Mouse (Mus musculus) hindbrain, embryonic 16.5 days (tissue): Measurements from ENCODE around the gene Vstm5. TPM values are rescaled to one million over a fixed set of nuclear protein-coding genes. Genes with fewer than 3 reads are reported as not detected.

Experiments used
- ATAC-seq: fragments of 200-750 bp; cut with Nextera tagmentation; 2 replicates; pipeline ENCODE4 v1.8.0; 2017; ENCODE audit warnings: moderate TSS enrichment, moderate library complexity
- H3K27ac ChIP-seq: fragments of 300-500 bp; sonication (generic); 2 replicates; pipeline ENCODE4 v1.5.1; 2014; ENCODE audit warnings: low read depth, mild to moderate bottlenecking, control low read depth, low read length, moderate library complexity
- H3K27me3 ChIP-seq: fragments of 300-500 bp; sonication (generic); replicated peaks from 2 replicates; pipeline ENCODE4 v1.6.1; 2014; ENCODE audit warnings: low read length; ENCODE audit not compliant: control insufficient read depth, insufficient read depth
- H3K36me3 ChIP-seq: fragments of 300-500 bp; sonication (generic); 2 replicates; pipeline ENCODE4 v1.6.1; 2014; ENCODE audit warnings: mild to moderate bottlenecking, low read length, moderate library complexity, mixed read lengths; ENCODE audit not compliant: control insufficient read depth, insufficient read depth
- H3K4me1 ChIP-seq: fragments of 300-500 bp; sonication (generic); 2 replicates; pipeline ENCODE4 v1.6.1; 2014; ENCODE audit warnings: low read depth, low read length; ENCODE audit not compliant: control insufficient read depth, insufficient read depth
- H3K4me2 ChIP-seq: fragments of 300-500 bp; sonication (generic); 2 replicates; pipeline ENCODE4 v1.6.1; 2014; ENCODE audit warnings: mild to moderate bottlenecking, low read length, control low read depth, moderate library complexity
- H3K4me3 ChIP-seq: fragments of 300-500 bp; sonication (generic); 2 replicates; pipeline ENCODE4 v1.5.1; 2014; ENCODE audit warnings: mild to moderate bottlenecking, low read length, control low read depth, moderate library complexity
- H3K9ac ChIP-seq: fragments of 300-500 bp; sonication (generic); 2 replicates; pipeline ENCODE4 v1.6.1; 2014; ENCODE audit warnings: low read depth, mild to moderate bottlenecking, control low read depth, low read length, moderate library complexity
- H3K9me3 ChIP-seq: fragments of 300-500 bp; sonication (generic); 2 replicates; pipeline ENCODE4 v1.6.1; 2014; ENCODE audit warnings: mild to moderate bottlenecking, low read length, moderate library complexity; ENCODE audit not compliant: control insufficient read depth
- WGBS: fragments of 180-500 bp; shearing (Covaris S2); extraction: QIAGEN DNeasy Blood & Tissue Kit; methylation state at CpG from one replicate; pipeline ENCODE4 v1.1.7; 2014; 5-methylcytosine and 5-hydroxymethylcytosine counted together
- polyA plus RNA-seq: library from polyadenylated mRNA; unstranded; fragments of >200 nt; fragmentation: Nextera tagmentation; extraction: Ambion mirVana; gene quantifications from 2 replicates; pipeline ENCODE4 v1.2.1, GENCODE M21; 2015

Vstm5 gene
- polyA plus RNA-seq, 1 experiment from 2014 or later = 36.6 TPM

GRCm38 (mm10) chr9:15250376-15250775 is 11.5 kb downstream of the Vstm5 start:
- H3K9ac ChIP-seq = no peak overlapping the region
- H3K27ac ChIP-seq = no peak overlapping the region
- ATAC-seq = no peak
- H3K27me3 ChIP-seq = no peaks in the 10 kb centered on the region
- no peak overlapping the region for H3K4me2 ChIP-seq
- no peaks in the 10 kb centered on the region for H3K9me3 ChIP-seq
- no peaks in the 10 kb centered on the region for H3K4me1 ChIP-seq
- no peaks in the 10 kb centered on the region for H3K36me3 ChIP-seq
- WGBS = 71% methylated on average over 7 of the region's 7 CpGs
- H3K4me3 ChIP-seq = no peak overlapping the region

- no peak overlapping the region for H3K4me2 ChIP-seq
- WGBS = 70% methylated on average over 7 of the region's 7 CpGs
- no peak overlapping the region for H3K27ac ChIP-seq
- H3K9me3 ChIP-seq = no peaks in the 10 kb centered on the region
- H3K4me1 ChIP-seq = no peaks in the 10 kb centered on the region
- no peak for ATAC-seq
- no peak overlapping the region for H3K4me3 ChIP-seq
- H3K27me3 ChIP-seq = no peaks in the 10 kb centered on the region
- H3K9ac ChIP-seq = no peak overlapping the region
- H3K36me3 ChIP-seq = no peaks in the 10 kb centered on the region
These were observed 13.4 kb downstream of the Vstm5 start for GRCm38 (mm10) chr9:15252196-15252595.

GRCm38 (mm10) chr9:15254501-15254900 is 15.7 kb downstream of the Vstm5 start:
- Histone ChIP-seq H3K36me3 (0 out of 2 replicates have a peak, but pooled peaks cover 2% of the 10 kb centered on the region), H3K9me3 (no peaks in the 10 kb centered on the region), H3K4me1 (no peaks in the 10 kb centered on the region), H3K4me2 (no peak overlapping the region), H3K4me3 (no peak overlapping the region), H3K9ac (no peak overlapping the region), H3K27ac (no peak overlapping the region), H3K27me3 (no peaks in the 10 kb centered on the region)
- 86% methylated on average over 7 of the region's 7 CpGs for WGBS
- ATAC-seq = no peak

- no peaks in the 10 kb centered on the region for H3K27me3 ChIP-seq
- WGBS = 73% methylated on average over 3 of the region's 3 CpGs
These were observed 17.4 kb downstream of the Vstm5 start for GRCm38 (mm10) chr9:15256214-15256613.

GRCm38 (mm10) chr9:15261980-15262379 is 23.1 kb downstream of the Vstm5 start:
- no peak overlapping the region for H3K4me3 ChIP-seq
- no peak overlapping the region for H3K27ac ChIP-seq
- no peak for ATAC-seq
- peaks cover 52% of the 10 kb centered on the region for H3K36me3 ChIP-seq
- H3K4me1 ChIP-seq = no peaks in the 10 kb centered on the region
- no peaks in the 10 kb centered on the region for H3K27me3 ChIP-seq
- H3K9me3 ChIP-seq = no peaks in the 10 kb centered on the region
- no peak overlapping the region for H3K4me2 ChIP-seq
- no peak overlapping the region for H3K9ac ChIP-seq
- 91% methylated on average over 8 of the region's 8 CpGs for WGBS

More at GRCm38 (mm10) chr9:15256214-15256613, 17.4 kb downstream of the Vstm5 start:
- H3K4me3 ChIP-seq = no peak overlapping the region
- no peaks in the 10 kb centered on the region for H3K9me3 ChIP-seq
- H3K4me1 ChIP-seq = no peaks in the 10 kb centered on the region
- no peak overlapping the region for H3K9ac ChIP-seq
- peaks cover 10% of the 10 kb centered on the region for H3K36me3 ChIP-seq
- no peak overlapping the region for H3K4me2 ChIP-seq
- no peak overlapping the region for H3K27ac ChIP-seq
- ATAC-seq = no peak

- Histone ChIP-seq H3K4me3 (no peak overlapping the region), H3K9ac (no peak overlapping the region), H3K27ac (no peak overlapping the region), H3K4me2 (no peak overlapping the region), H3K4me1 (no peaks in the 10 kb centered on the region), H3K9me3 (no peaks in the 10 kb centered on the region), H3K36me3 (peaks cover 59% of the 10 kb centered on the region), H3K27me3 (no peaks in the 10 kb centered on the region)
- WGBS = 97% methylated on average over 10 of the region's 10 CpGs
- no peak for ATAC-seq
These were observed 24.6 kb downstream of the Vstm5 start for GRCm38 (mm10) chr9:15263487-15263886.

GRCm38 (mm10) chr9:15273981-15274380 is 35.1 kb downstream of the Vstm5 start:
- 100% methylated on average over 2 of the region's 2 CpGs for WGBS
- Histone ChIP-seq H3K4me3 (no peak overlapping the region), H3K4me1 (peaks cover 14% of the 10 kb centered on the region), H3K9ac (no peak overlapping the region), H3K9me3 (no peaks in the 10 kb centered on the region), H3K36me3 (peaks cover 54% of the 10 kb centered on the region), H3K27me3 (no peaks in the 10 kb centered on the region), H3K4me2 (no peak overlapping the region), H3K27ac (no peak overlapping the region)
- no peak for ATAC-seq

GRCm38 (mm10) chr9:15276855-15277254 is 38.0 kb downstream of the Vstm5 start:
- H3K27me3 ChIP-seq = no peaks in the 10 kb centered on the region
- H3K9me3 ChIP-seq = no peaks in the 10 kb centered on the region
- no peak overlapping the region for H3K27ac ChIP-seq
- peaks cover 35% of the 10 kb centered on the region for H3K36me3 ChIP-seq
- H3K4me2 ChIP-seq = no peak overlapping the region
- H3K9ac ChIP-seq = no peak overlapping the region
- H3K4me1 ChIP-seq = peaks cover 23% of the 10 kb centered on the region
- no peak for ATAC-seq
- WGBS = 94% methylated on average over 4 of the region's 4 CpGs
- H3K4me3 ChIP-seq = no peak overlapping the region

- no peak for ATAC-seq
- no peak overlapping the region for H3K27ac ChIP-seq
- H3K9ac ChIP-seq = no peak overlapping the region
- H3K36me3 ChIP-seq = peaks cover 21% of the 10 kb centered on the region
- H3K9me3 ChIP-seq = no peaks in the 10 kb centered on the region
- WGBS = 94% methylated on average over 3 of the region's 3 CpGs
- no peaks in the 10 kb centered on the region for H3K27me3 ChIP-seq
- H3K4me1 ChIP-seq = peaks cover 23% of the 10 kb centered on the region
- H3K4me3 ChIP-seq = no peak overlapping the region
- H3K4me2 ChIP-seq = no peak overlapping the region
These were observed 39.5 kb downstream of the Vstm5 start for GRCm38 (mm10) chr9:15278343-15278742.

GRCm38 (mm10) chr9:15279139-15279648 is 40.3 kb downstream of the Vstm5 start:
- no peak for ATAC-seq
- peaks cover 23% of the 10 kb centered on the region for H3K4me1 ChIP-seq
- 9% methylated on average over 19 of the region's 19 CpGs for WGBS
- H3K27ac ChIP-seq = peak overlapping the region; percentile 85
- peak overlapping the region; percentile 89 for H3K9ac ChIP-seq
- H3K9me3 ChIP-seq = no peaks in the 10 kb centered on the region
- H3K4me3 ChIP-seq = peak overlapping the region; percentile 73
- peaks cover 16% of the 10 kb centered on the region for H3K36me3 ChIP-seq
- no peaks in the 10 kb centered on the region for H3K27me3 ChIP-seq
- peak overlapping the region; percentile 55 for H3K4me2 ChIP-seq
